Mouse (Mus musculus): ENCODE data around the gene Fam78b.

Fam78b gene

DNA sequence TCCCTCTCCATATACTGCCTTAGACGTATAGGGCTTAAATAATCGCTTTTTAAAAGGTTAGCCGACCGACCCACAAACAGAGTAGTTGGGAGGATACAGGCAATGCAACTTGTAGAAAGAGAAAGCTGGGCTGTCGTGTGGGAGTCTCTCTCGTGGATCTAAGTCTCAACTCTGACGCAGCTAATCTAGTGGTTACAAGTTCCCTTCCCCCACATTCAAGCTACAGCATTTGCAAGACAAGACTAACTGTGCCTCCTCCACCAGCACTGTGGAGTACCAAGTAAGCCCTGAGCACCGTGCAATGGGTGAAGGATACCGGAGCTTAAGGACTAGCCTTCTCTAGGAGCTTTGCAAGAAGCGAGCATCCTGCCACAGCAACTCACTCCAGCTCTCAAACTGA is 64.8 kb downstream of the Fam78b start:
- TF ChIP-seq POU5F1 (IDR thresholded peaks at IDR 0.05; ENCODE audit: borderline replicate concordance, low read length) (no peak), CTCF (conservative IDR thresholded peaks at IDR 0.05; ENCODE audit: low read length) (no peak), NANOG (IDR thresholded peaks at IDR 0.05; ENCODE audit: borderline replicate concordance, low read length) (no peak)
- Histone ChIP-seq H3K4me1 (replicated peaks; ENCODE audit: low read depth, low read length) (peaks cover 29% of the 10 kb centered on the region), H3K9me3 (ENCODE audit: low read length) (no peaks in the 10 kb centered on the region), H3K4me3 (replicated peaks; ENCODE audit: low read length) (no peak overlapping the region), H3K36me3 (ENCODE audit: insufficient read depth, low read length) (no peaks in the 10 kb centered on the region), H3K27me3 (ENCODE audit: insufficient read depth, low read length) (peaks cover 24% of the 10 kb centered on the region)

DNA sequence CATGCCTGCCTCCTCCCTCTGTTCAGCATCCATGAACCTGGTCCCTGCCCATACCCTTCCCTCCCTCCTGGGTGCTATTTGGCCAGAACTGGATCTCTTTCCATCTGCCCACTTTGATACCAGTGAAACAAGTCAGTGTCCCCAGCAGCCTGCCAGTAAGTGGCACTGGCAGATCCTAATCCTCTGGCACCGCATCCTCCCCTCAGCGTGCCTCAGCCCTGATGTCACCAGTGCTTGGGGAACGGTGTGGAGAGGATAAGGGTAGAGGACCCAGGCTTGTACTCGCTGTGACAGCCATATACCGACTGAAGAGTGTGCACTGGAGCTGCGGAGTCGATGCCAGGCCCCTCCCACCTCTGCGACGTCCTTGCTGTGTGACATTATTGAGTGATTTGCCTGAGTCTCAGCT is 65.7 kb downstream of the Fam78b start:
- peaks cover 24% of the 10 kb centered on the region for H3K27me3 ChIP-seq (ENCODE audit: insufficient read depth, low read length)
- no peak for TF ChIP-seq CTCF (conservative IDR thresholded peaks at IDR 0.05; ENCODE audit: low read length)
- TF ChIP-seq POU5F1 (IDR thresholded peaks at IDR 0.05; ENCODE audit: borderline replicate concordance, low read length), result no peak
- no peaks in the 10 kb centered on the region for H3K36me3 ChIP-seq (ENCODE audit: insufficient read depth, low read length)
- H3K4me1 ChIP-seq (replicated peaks; ENCODE audit: low read depth, low read length), result peaks cover 29% of the 10 kb centered on the region
- no peak overlapping the region for H3K4me3 ChIP-seq (replicated peaks; ENCODE audit: low read length)
- no peaks in the 10 kb centered on the region for H3K9me3 ChIP-seq (ENCODE audit: low read length)

DNA sequence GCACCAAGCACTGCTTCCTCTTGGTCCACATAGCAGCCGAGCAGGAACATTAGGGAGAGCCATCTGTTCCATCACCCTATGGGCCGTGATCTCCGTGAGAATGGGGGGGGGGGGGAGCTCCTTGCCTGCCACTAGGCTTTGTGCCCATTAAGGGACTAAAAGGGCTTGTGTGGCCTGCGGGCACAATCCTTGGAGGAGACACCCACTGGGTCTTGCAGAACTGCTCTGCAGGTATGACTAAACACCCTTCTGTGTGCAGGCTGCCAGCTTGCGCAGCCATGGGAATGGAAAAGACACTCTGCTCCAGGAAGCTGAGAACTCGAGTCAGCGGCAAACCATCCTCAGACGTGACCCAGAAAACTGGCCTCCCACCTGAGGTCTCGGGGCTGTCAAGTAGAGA is 68.5 kb downstream of the Fam78b start:
- Histone ChIP-seq H3K27me3 (ENCODE audit: insufficient read depth, low read length) (peaks cover 21% of the 10 kb centered on the region), H3K4me1 (replicated peaks; ENCODE audit: low read depth, low read length) (peaks cover 29% of the 10 kb centered on the region), H3K9me3 (ENCODE audit: low read length) (no peaks in the 10 kb centered on the region), H3K36me3 (ENCODE audit: insufficient read depth, low read length) (no peaks in the 10 kb centered on the region), H3K4me3 (replicated peaks; ENCODE audit: low read length) (peak overlapping the region; percentile 32)
- TF ChIP-seq POU5F1 (IDR thresholded peaks at IDR 0.05; ENCODE audit: borderline replicate concordance, low read length), result no peak
- TF ChIP-seq NANOG (IDR thresholded peaks at IDR 0.05; ENCODE audit: borderline replicate concordance, low read length), result no peak
- TF ChIP-seq CTCF (conservative IDR thresholded peaks at IDR 0.05; ENCODE audit: low read length), result no peak

DNA sequence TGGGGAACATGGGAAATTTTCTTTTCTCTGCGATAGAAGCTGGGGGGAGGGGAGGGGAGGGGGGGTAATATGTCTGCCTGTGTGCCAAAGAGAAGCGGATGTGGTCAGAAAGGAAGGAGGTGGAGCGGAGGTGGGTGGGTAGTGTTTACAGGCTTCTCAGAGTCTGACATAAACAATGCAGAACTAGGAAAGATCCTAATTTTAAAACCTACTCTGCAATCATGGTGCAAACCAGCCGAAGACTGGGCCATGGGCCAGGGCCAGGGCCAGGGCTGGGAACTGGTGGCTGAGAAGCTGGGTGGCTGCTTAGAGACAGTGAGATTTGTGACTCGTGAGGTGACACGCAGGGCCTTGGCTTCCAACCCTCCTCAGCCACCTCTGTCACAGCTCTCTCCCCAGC is 69.1 kb downstream of the Fam78b start:
- Histone ChIP-seq H3K36me3 (ENCODE audit: insufficient read depth, low read length) (no peaks in the 10 kb centered on the region), H3K4me3 (replicated peaks; ENCODE audit: low read length) (peak overlapping the region; percentile 32; the same call in 1 of the 2 replicates), H3K4me1 (replicated peaks; ENCODE audit: low read depth, low read length) (peaks cover 27% of the 10 kb centered on the region), H3K27me3 (ENCODE audit: insufficient read depth, low read length) (peaks cover 21% of the 10 kb centered on the region), H3K9me3 (ENCODE audit: low read length) (no peaks in the 10 kb centered on the region)
- no peak for TF ChIP-seq NANOG (IDR thresholded peaks at IDR 0.05; ENCODE audit: borderline replicate concordance, low read length)
- no peak for TF ChIP-seq CTCF (conservative IDR thresholded peaks at IDR 0.05; ENCODE audit: low read length)
- TF ChIP-seq POU5F1 (IDR thresholded peaks at IDR 0.05; ENCODE audit: borderline replicate concordance, low read length), result no peak

DNA sequence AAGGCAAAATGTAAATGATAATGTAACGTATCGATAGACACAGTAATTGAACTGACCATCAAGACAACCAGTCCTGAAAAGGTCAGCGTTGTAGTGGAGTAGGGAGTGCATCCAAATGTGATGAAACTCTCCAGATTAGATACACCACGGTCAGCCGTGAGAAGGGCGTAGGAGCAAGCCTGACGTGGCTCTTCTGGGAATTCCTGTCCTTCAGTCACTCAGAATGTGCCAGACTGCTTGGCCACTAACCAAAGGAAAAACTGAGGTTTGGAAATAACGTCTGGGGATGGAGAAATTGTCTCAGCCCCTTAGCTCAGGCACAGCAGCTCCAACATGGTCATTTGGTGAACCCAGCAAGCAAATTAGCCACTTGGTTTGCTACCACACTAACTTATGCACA is 74.5 kb downstream of the Fam78b start:
- Histone ChIP-seq H3K4me1 (replicated peaks; ENCODE audit: low read depth, low read length) (no peaks in the 10 kb centered on the region), H3K9me3 (ENCODE audit: low read length) (no peaks in the 10 kb centered on the region), H3K4me3 (replicated peaks; ENCODE audit: low read length) (no peak overlapping the region), H3K36me3 (ENCODE audit: insufficient read depth, low read length) (no peaks in the 10 kb centered on the region), H3K27me3 (ENCODE audit: insufficient read depth, low read length) (no peaks in the 10 kb centered on the region)
- no peak for TF ChIP-seq NANOG (IDR thresholded peaks at IDR 0.05; ENCODE audit: borderline replicate concordance, low read length)
- no peak for TF ChIP-seq POU5F1 (IDR thresholded peaks at IDR 0.05; ENCODE audit: borderline replicate concordance, low read length)
- TF ChIP-seq CTCF (conservative IDR thresholded peaks at IDR 0.05; ENCODE audit: low read length), result no peak

DNA sequence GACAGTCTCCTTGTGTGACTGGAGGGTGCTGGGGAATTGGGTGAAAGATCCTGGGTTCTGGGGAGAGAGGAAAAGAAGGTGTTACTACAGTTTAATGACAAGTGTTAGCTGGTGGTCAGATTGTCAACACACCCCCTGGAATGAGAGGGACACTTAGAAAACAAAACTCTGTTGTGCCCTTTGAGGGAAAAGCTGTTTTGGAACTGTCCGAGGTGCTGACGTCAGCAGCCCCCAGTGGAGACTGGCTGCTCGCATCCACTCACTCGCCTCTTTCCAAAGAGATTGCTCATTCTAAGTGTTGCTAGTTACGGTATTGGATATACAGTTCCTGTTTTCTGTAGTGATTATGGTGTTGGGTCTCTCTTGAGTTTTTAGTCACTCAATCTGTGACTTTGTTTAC is 78.3 kb downstream of the Fam78b start:
- H3K27me3 ChIP-seq (ENCODE audit: insufficient read depth, low read length), result no peaks in the 10 kb centered on the region
- H3K4me3 ChIP-seq (replicated peaks; ENCODE audit: low read length), result no peak overlapping the region
- H3K4me1 ChIP-seq (replicated peaks; ENCODE audit: low read depth, low read length), result no peaks in the 10 kb centered on the region
- H3K36me3 ChIP-seq (ENCODE audit: insufficient read depth, low read length), result no peaks in the 10 kb centered on the region
- no peaks in the 10 kb centered on the region for H3K9me3 ChIP-seq (ENCODE audit: low read length)
- TF ChIP-seq POU5F1 (IDR thresholded peaks at IDR 0.05; ENCODE audit: borderline replicate concordance, low read length) (no peak), CTCF (conservative IDR thresholded peaks at IDR 0.05; ENCODE audit: low read length) (no peak), NANOG (IDR thresholded peaks at IDR 0.05; ENCODE audit: borderline replicate concordance, low read length) (no peak)

DNA sequence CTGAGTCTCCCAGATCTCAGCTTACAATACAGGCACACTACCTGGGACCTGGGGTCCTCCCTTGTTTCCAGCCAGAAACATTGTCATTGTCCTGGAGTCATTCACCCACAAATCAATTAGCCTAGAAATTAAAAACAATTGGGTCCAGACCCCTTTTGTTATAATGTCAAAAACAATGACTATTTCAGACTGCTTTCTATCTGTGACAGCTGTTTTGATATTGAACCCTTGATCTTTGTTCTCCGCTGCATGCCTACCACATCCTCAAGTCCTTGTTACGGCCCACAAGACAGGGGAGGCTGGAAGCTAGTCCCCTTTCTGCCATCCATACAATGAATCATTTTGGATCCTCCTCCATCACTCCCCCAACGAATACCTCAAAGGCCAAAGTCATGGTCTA is 80.7 kb downstream of the Fam78b start:
- Histone ChIP-seq H3K9me3 (ENCODE audit: low read length) (no peaks in the 10 kb centered on the region), H3K27me3 (ENCODE audit: insufficient read depth, low read length) (no peaks in the 10 kb centered on the region), H3K36me3 (ENCODE audit: insufficient read depth, low read length) (no peaks in the 10 kb centered on the region), H3K4me3 (replicated peaks; ENCODE audit: low read length) (no peak overlapping the region), H3K4me1 (replicated peaks; ENCODE audit: low read depth, low read length) (no peaks in the 10 kb centered on the region)
- TF ChIP-seq NANOG (IDR thresholded peaks at IDR 0.05; ENCODE audit: borderline replicate concordance, low read length), result no peak
- TF ChIP-seq POU5F1 (IDR thresholded peaks at IDR 0.05; ENCODE audit: borderline replicate concordance, low read length), result no peak
- no peak for TF ChIP-seq CTCF (conservative IDR thresholded peaks at IDR 0.05; ENCODE audit: low read length)

DNA sequence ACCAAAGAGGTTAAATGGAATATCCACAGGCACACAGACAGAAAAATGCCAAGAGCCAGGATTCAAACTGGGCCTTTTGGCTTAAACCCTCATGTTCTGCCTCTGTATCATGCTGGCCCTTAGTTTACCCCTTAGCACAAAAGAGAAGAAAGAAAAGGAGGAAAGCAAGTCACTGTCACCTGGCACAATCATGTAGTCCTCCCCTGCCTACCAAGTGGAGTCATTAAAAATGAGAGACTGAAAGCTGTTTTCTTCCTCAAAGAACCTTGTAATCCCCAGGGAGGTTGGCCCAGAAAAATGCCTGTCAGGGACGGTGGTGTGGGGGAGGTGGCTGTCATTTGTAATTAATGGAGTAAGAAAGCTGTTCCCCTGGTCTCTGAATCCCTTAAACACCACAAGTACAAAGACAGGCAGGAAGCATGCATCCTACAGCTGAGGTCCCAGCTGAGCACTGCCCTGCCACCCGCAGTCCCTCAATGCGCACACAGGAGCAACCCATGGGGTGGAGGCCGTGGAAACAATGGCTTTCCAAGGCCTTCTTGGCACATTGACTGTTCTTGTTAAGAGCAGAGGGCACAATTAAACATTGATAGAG is 81.4 kb downstream of the Fam78b start:
- no peak for TF ChIP-seq POU5F1 (IDR thresholded peaks at IDR 0.05; ENCODE audit: borderline replicate concordance, low read length)
- TF ChIP-seq CTCF (conservative IDR thresholded peaks at IDR 0.05; ENCODE audit: low read length), result no peak
- TF ChIP-seq NANOG (IDR thresholded peaks at IDR 0.05; ENCODE audit: borderline replicate concordance, low read length), result no peak

DNA sequence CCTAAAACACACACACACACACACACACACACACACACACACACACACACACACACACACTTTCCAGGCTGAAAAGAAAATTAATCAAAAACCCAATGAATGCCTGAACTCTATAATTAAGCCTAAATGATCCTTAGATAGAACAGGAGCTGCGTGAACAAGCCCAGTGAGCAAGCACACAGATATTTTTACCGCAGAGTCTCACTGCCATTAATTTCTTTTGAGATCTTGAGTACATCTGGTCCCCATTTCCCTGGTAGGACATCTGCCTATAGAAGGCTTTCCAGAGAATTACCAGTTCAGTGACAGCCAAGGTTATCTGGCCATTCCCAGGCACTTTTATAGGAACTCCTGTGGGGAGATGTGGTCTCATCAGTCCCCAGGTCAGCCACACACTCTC is 82.0 kb downstream of the Fam78b start:
- no peak overlapping the region for H3K4me3 ChIP-seq (replicated peaks; ENCODE audit: low read length)
- TF ChIP-seq CTCF (conservative IDR thresholded peaks at IDR 0.05; ENCODE audit: low read length), result no peak

More for the DNA sequence above, 81.4 kb downstream of the Fam78b start:
- no peaks in the 10 kb centered on the region for H3K27me3 ChIP-seq (ENCODE audit: insufficient read depth, low read length)
- no peaks in the 10 kb centered on the region for H3K36me3 ChIP-seq (ENCODE audit: insufficient read depth, low read length)
- H3K9me3 ChIP-seq (ENCODE audit: low read length), result no peaks in the 10 kb centered on the region
- no peak overlapping the region for H3K4me3 ChIP-seq (replicated peaks; ENCODE audit: low read length)
- no peaks in the 10 kb centered on the region for H3K4me1 ChIP-seq (replicated peaks; ENCODE audit: low read depth, low read length)

More for the DNA sequence above, 82.0 kb downstream of the Fam78b start:
- Histone ChIP-seq H3K9me3 (ENCODE audit: low read length) (no peaks in the 10 kb centered on the region), H3K27me3 (ENCODE audit: insufficient read depth, low read length) (no peaks in the 10 kb centered on the region), H3K36me3 (ENCODE audit: insufficient read depth, low read length) (no peaks in the 10 kb centered on the region), H3K4me1 (replicated peaks; ENCODE audit: low read depth, low read length) (no peaks in the 10 kb centered on the region)
